Mouse (Mus musculus): ENCODE data around the gene Ccl11. TPM values are rescaled to one million over a fixed set of nuclear protein-coding genes. Genes with fewer than 3 reads are reported as not detected.

Gene Ccl11
- polyA plus RNA-seq (2012; fragmentation: generic; extraction: Trizol) = under 1 TPM in 1 of 2 experiments, not detected in 1; 0.31 TPM

GRCm38 (mm10) chr11:82057646-82058045 lies at the start of gene Ccl11:
Gene Ccl11, plus strand, starts transcription at chr11:82057823.

DNA sequence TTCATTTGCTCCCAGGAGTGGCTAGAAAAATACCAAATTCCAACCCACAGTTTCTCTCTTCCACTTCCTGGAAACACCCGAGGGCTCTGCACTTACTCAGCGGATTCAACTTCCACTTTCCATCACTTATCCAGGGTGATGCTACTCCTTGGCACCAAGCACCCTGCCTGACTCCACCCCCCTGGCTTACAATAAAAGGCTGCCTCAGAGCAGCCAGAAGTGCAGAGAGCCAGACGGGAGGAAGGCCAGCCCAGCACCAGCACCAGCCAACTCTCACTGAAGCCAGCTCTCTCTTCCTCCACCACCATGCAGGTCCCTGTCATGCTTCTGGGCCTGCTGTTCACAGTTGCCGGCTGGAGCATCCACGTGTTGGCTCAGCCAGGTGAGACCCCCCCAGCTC lies 22.3 kb upstream of the Ccl11 start, which contains the start of gene Ccl2:
Gene Ccl2 (plus strand): TSS at position 216 of the 400 bp plus-strand sequence.

GRCm38 (mm10) chr11:82038535-82038934 lies 19.1 kb upstream of the Ccl11 start, which contains the start of gene Gm17268:
Gene Gm17268, minus strand, starts transcription at chr11:82038562.

DNA sequence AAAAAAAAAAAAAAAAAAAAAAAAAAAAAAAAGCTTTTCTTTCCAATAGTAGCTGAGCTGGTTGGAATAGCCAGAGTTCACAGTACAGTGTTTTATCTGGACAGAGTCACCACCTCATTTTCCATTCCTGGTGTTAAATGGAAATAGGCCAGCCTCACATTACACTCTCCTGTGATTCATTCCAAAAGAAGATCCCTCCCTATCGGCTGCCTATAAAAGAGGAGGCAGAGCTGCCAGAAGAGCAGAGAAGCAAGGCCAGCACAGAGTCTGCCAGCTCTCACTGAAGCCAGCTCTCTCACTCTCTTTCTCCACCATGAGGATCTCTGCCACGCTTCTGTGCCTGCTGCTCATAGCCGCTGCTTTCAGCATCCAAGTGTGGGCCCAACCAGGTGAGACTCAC lies 12.2 kb upstream of the Ccl11 start, which contains the start of gene Ccl7:
Gene Ccl7 (plus strand): TSS at position 242 of the 400 bp plus-strand sequence.

GRCm38 (mm10) chr11:82101529-82101928 lies 43.9 kb downstream of the Ccl11 start, which contains the start of gene Ccl12:
Gene Ccl12, plus strand, starts transcription at chr11:82101845.

Other genes with a start within 250 kb of the Ccl11 start
- gene 5530401A14Rik, start 197.2 kb upstream of the Ccl11 start, polyA plus RNA-seq (2012; fragmentation: generic; extraction: Trizol) = not detected
- not detected for gene Asic2, start 89.4 kb upstream of the Ccl11 start, polyA plus RNA-seq (2012; fragmentation: generic; extraction: Trizol)
- gene Ccl2, start 22.3 kb upstream of the Ccl11 start, polyA plus RNA-seq (2012; fragmentation: generic; extraction: Trizol) = 10 to 100 TPM; 24.3 to 62.8 TPM
- gene Gm17268, start 19.3 kb upstream of the Ccl11 start, polyA plus RNA-seq (2012; fragmentation: generic; extraction: Trizol) = not detected
- gene Ccl7, start 12.1 kb upstream of the Ccl11 start, polyA plus RNA-seq (2012; fragmentation: generic; extraction: Trizol) = 10 to 100 TPM in 1 of 2 experiments, 1 to 10 TPM in 1; 5.8 to 18.1 TPM
- not detected for gene Ccl12, start 44.0 kb downstream of the Ccl11 start, polyA plus RNA-seq (2012; fragmentation: generic; extraction: Trizol)
- under 1 TPM; 0.39 to 0.47 TPM for gene Ccl8, start 57.4 kb downstream of the Ccl11 start, polyA plus RNA-seq (2012; fragmentation: generic; extraction: Trizol)
- under 1 TPM in 1 of 2 experiments, not detected in 1; 0.12 TPM for gene Ccl1, start 247.9 kb downstream of the Ccl11 start, polyA plus RNA-seq (2012; fragmentation: generic; extraction: Trizol)